ENCODE assay signal across 28 mouse cellular contexts in genomic region chr12:57615137-57615536, GRCm38 (mm10). TPM values are rescaled to one million over a fixed set of nuclear protein-coding genes. Genes with fewer than 3 reads are reported as not detected.
A peak's percentile ranks its signal among the peaks of the same experiment; 100 is the strongest.
DNase-seq lines count a peak whose midpoint lies in the region; ATAC-seq and TF ChIP-seq lines count a peak whose summit lies in the region.
"Had no signal": no experiment of that assay in that cellular context is flagged by ENCODE, and none has a peak within 500 bp of the region (broad histone marks: within the 10 kb centered on the region; RNA-seq: fewer than 3 reads in every experiment).

No protein-coding gene starts in this region.

- no peak overlapping the region for H3K9ac ChIP-seq in intestine, embryonic 14.5 days (ENCODE audit: low read length)
- H3K9ac ChIP-seq in intestine, postnatal 0 days (ENCODE audit: low read depth, low read length), result no peak overlapping the region
- H3K9ac ChIP-seq in lung, embryonic 16.5 days (ENCODE audit: low read length), result no peak overlapping the region
- H3K9ac ChIP-seq in stomach, embryonic 15.5 days, result no peak overlapping the region
- H3K9ac ChIP-seq: embryonic facial prominence, embryonic 13.5 days; embryonic facial prominence, embryonic 15.5 days; forebrain, embryonic 12.5 days had no signal

- H3K4me2 ChIP-seq in intestine, embryonic 14.5 days (ENCODE audit: low read length), result no peak overlapping the region; the same call in 1 of the 2 replicates
- no peak overlapping the region for H3K4me2 ChIP-seq in intestine, postnatal 0 days (replicated peaks; ENCODE audit: low read depth)
- no peak overlapping the region for H3K4me2 ChIP-seq in lung, embryonic 16.5 days (ENCODE audit: low read depth, low read length)
- no peak overlapping the region for H3K4me2 ChIP-seq in stomach, embryonic 15.5 days
- H3K4me2 ChIP-seq: embryonic facial prominence, embryonic 13.5 days; embryonic facial prominence, embryonic 15.5 days; forebrain, embryonic 12.5 days had no signal

- no peak for TF ChIP-seq CTCF in intestine, postnatal 0 days (IDR thresholded peaks at IDR 0.05; ENCODE audit: low read depth)

- no peak overlapping the region for H3K4me3 ChIP-seq in intestine, embryonic 14.5 days (ENCODE audit: low read depth, low read length)
- H3K4me3 ChIP-seq in intestine, postnatal 0 days (ENCODE audit: low read depth, low read length), result no peak overlapping the region
- no peak overlapping the region for H3K4me3 ChIP-seq in lung, embryonic 16.5 days (ENCODE audit: low read length)
- no peak overlapping the region for H3K4me3 ChIP-seq in stomach, embryonic 15.5 days (replicated peaks)
- no peak overlapping the region for H3K4me3 ChIP-seq in hindbrain, embryonic 10.5 days
- H3K4me3 ChIP-seq: embryonic facial prominence, embryonic 13.5 days; embryonic facial prominence, embryonic 15.5 days; erythroblast, embryonic 14.5 days; forebrain, embryonic 10.5 days; forebrain, embryonic 12.5 days had no signal

- H3K9me3 ChIP-seq in intestine, embryonic 14.5 days (ENCODE audit: control insufficient read depth, low read length), result no peaks in the 10 kb centered on the region
- no peaks in the 10 kb centered on the region for H3K9me3 ChIP-seq in intestine, postnatal 0 days (ENCODE audit: control insufficient read depth)
- no peaks in the 10 kb centered on the region for H3K9me3 ChIP-seq in lung, embryonic 16.5 days (ENCODE audit: control insufficient read depth, low read length)
- H3K9me3 ChIP-seq in stomach, embryonic 15.5 days, result no peaks in the 10 kb centered on the region
- H3K9me3 ChIP-seq in hindbrain, embryonic 10.5 days, result no peaks in the 10 kb centered on the region
- H3K9me3 ChIP-seq: embryonic facial prominence, embryonic 13.5 days; embryonic facial prominence, embryonic 15.5 days; forebrain, embryonic 10.5 days; forebrain, embryonic 12.5 days; G1E had no signal

- H3K36me3 ChIP-seq in intestine, embryonic 14.5 days (ENCODE audit: control insufficient read depth, insufficient read depth, low read length), result no peaks in the 10 kb centered on the region
- H3K36me3 ChIP-seq in intestine, postnatal 0 days (ENCODE audit: control insufficient read depth, insufficient read depth), result no peaks in the 10 kb centered on the region
- H3K36me3 ChIP-seq in lung, embryonic 16.5 days (ENCODE audit: control insufficient read depth, insufficient read depth, low read length), result no peaks in the 10 kb centered on the region
- no peaks in the 10 kb centered on the region for H3K36me3 ChIP-seq in stomach, embryonic 15.5 days
- H3K36me3 ChIP-seq in hindbrain, embryonic 10.5 days, result no peaks in the 10 kb centered on the region
- H3K36me3 ChIP-seq: embryonic facial prominence, embryonic 13.5 days; embryonic facial prominence, embryonic 15.5 days; forebrain, embryonic 10.5 days; forebrain, embryonic 12.5 days; G1E had no signal

- 70% methylated on average over 4 of the region's 4 CpGs for WGBS in intestine, embryonic 14.5 days
- 57% methylated on average over 4 of the region's 4 CpGs for WGBS in intestine, postnatal 0 days
- WGBS in lung, embryonic 16.5 days, result 52% methylated on average over 4 of the region's 4 CpGs
- 59% methylated on average over 4 of the region's 4 CpGs for WGBS in stomach, embryonic 15.5 days
- WGBS in hindbrain, embryonic 10.5 days, result 91% methylated on average over 4 of the region's 4 CpGs

- ATAC-seq in intestine, embryonic 14.5 days (replicated peaks; ENCODE audit: low FRiP score, low TSS enrichment, low read depth), result 0 out of 2 replicates have a peak, but pooled peaks have one; percentile 12
- ATAC-seq in intestine, postnatal 0 days, result no peak
- no peak for ATAC-seq in lung, embryonic 16.5 days (ENCODE audit: low read depth)
- 0 out of 2 replicates have a peak, but pooled peaks have one; percentile 39 for ATAC-seq in stomach, embryonic 15.5 days (ENCODE audit: insufficient read depth, low FRiP score, low read depth)
- ATAC-seq: activated CD4-positive, CD25-positive, alpha-beta regulatory T cell, adult 4 months; CD4-positive, CD25-positive, alpha-beta regulatory T cell, adult 4 months; forebrain, embryonic 14.5 days; forebrain, embryonic 16.5 days; Patski had no signal

- no peaks in the 10 kb centered on the region for H3K27me3 ChIP-seq in intestine, embryonic 14.5 days (replicated peaks; ENCODE audit: control insufficient read depth, insufficient read depth, low read length)
- H3K27me3 ChIP-seq in intestine, postnatal 0 days (replicated peaks; ENCODE audit: control insufficient read depth, insufficient read depth, low read length), result no peaks in the 10 kb centered on the region
- no peaks in the 10 kb centered on the region for H3K27me3 ChIP-seq in lung, embryonic 16.5 days (ENCODE audit: control insufficient read depth, insufficient read depth, low read depth, low read length)
- no peaks in the 10 kb centered on the region for H3K27me3 ChIP-seq in stomach, embryonic 15.5 days (replicated peaks)
- H3K27me3 ChIP-seq in hindbrain, embryonic 10.5 days (ENCODE audit: insufficient read depth, poor library complexity, severe bottlenecking), result no peaks in the 10 kb centered on the region
- H3K27me3 ChIP-seq: CH12.LX; embryonic facial prominence, embryonic 13.5 days; embryonic facial prominence, embryonic 15.5 days; forebrain, embryonic 12.5 days had no signal

- DNase-seq in intestine, embryonic 14.5 days (ENCODE audit: low spot score), result no peak
- no peak for DNase-seq in lung, postnatal 14 days
- DNase-seq in hindbrain, embryonic 10.5 days (ENCODE audit: low spot score), result no peak
- DNase-seq: adrenal gland, adult 8-10 months; adrenal gland, postnatal 14 days; adrenal gland, postnatal 36 days; B cell, adult 2 months; cerebellum, adult 11-12 months; cerebellum, adult 2 months; cerebellum, adult 9-10 months; cerebellum, postnatal 10 days; cerebellum, postnatal 25 days; embryo, embryonic 11 days had no signal

- H3K27ac ChIP-seq in intestine, embryonic 14.5 days (ENCODE audit: low read depth), result no peak overlapping the region
- H3K27ac ChIP-seq in intestine, postnatal 0 days (ENCODE audit: low read depth, low read length), result no peak overlapping the region
- H3K27ac ChIP-seq in lung, embryonic 16.5 days (ENCODE audit: low read length), result peak overlapping the region; percentile 6; the same call in 1 of the 2 replicates
- no peak overlapping the region for H3K27ac ChIP-seq in stomach, embryonic 15.5 days
- H3K27ac ChIP-seq in hindbrain, embryonic 10.5 days, result no peak overlapping the region
- H3K27ac ChIP-seq: embryonic facial prominence, embryonic 13.5 days; embryonic facial prominence, embryonic 15.5 days; forebrain, embryonic 10.5 days; forebrain, embryonic 12.5 days had no signal

- H3K4me1 ChIP-seq in intestine, embryonic 14.5 days (replicated peaks; ENCODE audit: control insufficient read depth, insufficient read depth, low read length), result no peaks in the 10 kb centered on the region
- no peaks in the 10 kb centered on the region for H3K4me1 ChIP-seq in intestine, postnatal 0 days (replicated peaks; ENCODE audit: control insufficient read depth, insufficient read depth, low read length)
- no peaks in the 10 kb centered on the region for H3K4me1 ChIP-seq in lung, embryonic 16.5 days (replicated peaks; ENCODE audit: control insufficient read depth, insufficient read depth, low read length)
- no peaks in the 10 kb centered on the region for H3K4me1 ChIP-seq in stomach, embryonic 15.5 days
- no peaks in the 10 kb centered on the region for H3K4me1 ChIP-seq in hindbrain, embryonic 10.5 days (replicated peaks)
- H3K4me1 ChIP-seq: embryonic facial prominence, embryonic 13.5 days; embryonic facial prominence, embryonic 15.5 days; forebrain, embryonic 10.5 days; forebrain, embryonic 12.5 days had no signal

RNA-seq across cellular contexts. Expression of gene Ttc6, which starts 51.2 kb away (rescaled TPM):
- 1.7 and 2.6 TPM in 2 replicates for polyA plus RNA-seq in intestine, embryonic 14.5 days (2014; fragmentation: Nextera tagmentation; extraction: Ambion mirVana)
- polyA plus RNA-seq in intestine, postnatal 0 days (2015; fragmentation: Nextera tagmentation; extraction: Ambion mirVana), result 0.20 and 0.43 TPM in 2 replicates
- polyA plus RNA-seq in lung, embryonic 16.5 days (2015; fragmentation: Nextera tagmentation; extraction: Ambion mirVana), result 3.0 and 5.1 TPM in 2 replicates
- polyA plus RNA-seq in stomach, embryonic 15.5 days (2015; fragmentation: Nextera tagmentation; extraction: Ambion mirVana), result 3.8 and 4.2 TPM in 2 replicates
- polyA plus RNA-seq in hindbrain, embryonic 10.5 days (2016; fragmentation: Nextera tagmentation; extraction: Ambion mirVana), result 0.58 and 0.59 TPM in 2 replicates
- polyA plus RNA-seq: CD4-positive, CD25-positive, alpha-beta regulatory T cell, adult 4 months; cerebellum, adult 2 months; erythroblast, embryonic 14.5 days had no signal

Comparison
In these comparisons a context has a peak if more than half of its experiments do, and no peak if none do; other contexts are left out.
1. ATAC-seq: peak in intestine, embryonic 14.5 days (single experiment) and stomach, embryonic 15.5 days (single experiment); none in intestine, postnatal 0 days (single experiment) and lung, embryonic 16.5 days (single experiment).